Mouse (Mus musculus) embryo, embryonic 10.5 days (tissue): ENCODE measurements at regions not wholly inside any gene's neighbourhood (a gene's known extent, or its start where the extent isn't known, plus 50 kb on each side); places are given as distances from the start of the nearest gene placed in this dataset.

Experiments
- DNase-seq: peaks from one replicate; pipeline ENCODE4 v3.0.0-alpha.2; 2015; ENCODE audit warnings: low spot score

DNA sequence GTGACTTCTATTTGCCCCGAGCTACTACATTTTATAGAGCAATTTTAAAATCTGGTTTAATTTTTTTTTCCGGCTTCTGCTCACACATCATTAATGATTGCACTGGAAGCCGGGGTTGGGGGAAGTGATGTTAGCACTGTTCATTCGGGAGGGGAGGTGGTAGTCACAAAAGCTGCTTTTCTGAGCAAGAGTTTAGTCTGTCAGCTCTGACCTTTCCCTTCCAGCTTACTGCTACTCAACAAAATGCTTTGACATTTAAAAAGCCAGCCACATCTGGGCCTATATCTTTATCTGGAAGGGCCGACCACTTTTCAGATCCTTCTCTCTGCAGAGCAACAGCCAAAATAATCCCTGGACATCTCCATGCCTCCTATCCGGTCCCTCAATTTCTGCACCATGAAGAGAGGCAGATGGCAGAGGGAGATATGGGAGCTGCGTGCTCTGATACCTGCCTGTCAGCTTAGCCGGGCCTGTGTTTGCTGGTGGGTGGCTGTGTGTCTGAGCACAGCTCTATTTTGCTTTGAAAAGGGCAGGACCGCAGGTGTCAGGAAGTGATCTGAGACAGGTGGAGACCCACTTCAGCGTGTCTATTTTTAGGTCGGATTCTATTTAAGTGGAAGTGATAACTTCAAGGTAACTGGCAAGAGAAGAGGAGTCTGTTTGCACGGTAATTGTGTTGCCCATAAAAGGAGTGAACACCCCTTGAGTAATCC lies 63.1 kb downstream of the Kcnf1 start:
- no peak for DNase-seq

DNA sequence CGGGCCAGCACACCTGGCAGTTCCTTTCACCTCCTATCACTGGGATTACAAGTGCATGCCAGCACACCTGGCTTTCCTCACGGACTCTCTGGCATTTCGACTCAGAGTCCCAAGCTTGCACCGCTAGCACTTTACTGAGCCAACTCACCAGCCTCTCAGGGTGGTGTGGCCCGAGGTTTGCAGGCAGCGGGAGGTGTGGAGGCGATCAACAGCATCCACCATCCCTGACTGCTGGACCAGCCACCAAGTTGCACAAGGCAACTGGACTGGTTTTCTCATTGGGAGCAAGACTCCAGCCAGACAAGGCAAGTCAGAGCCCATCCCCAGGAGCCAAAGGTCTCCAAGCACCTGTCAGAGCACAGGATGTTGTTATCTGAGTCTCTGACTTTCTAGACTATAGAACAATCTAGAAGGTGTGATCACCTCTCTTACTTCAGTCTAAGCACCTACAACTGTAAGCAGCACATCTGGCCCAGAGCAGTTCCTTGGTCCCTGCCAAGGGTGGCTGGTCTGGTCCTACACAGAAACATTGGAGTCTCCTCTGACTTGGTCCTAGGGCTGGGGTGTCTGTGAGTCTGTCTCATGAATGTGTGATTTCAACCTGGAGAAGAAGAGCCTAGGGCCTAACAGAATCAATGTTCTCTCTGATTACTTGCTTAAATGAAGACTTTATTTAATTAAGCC lies 63.8 kb downstream of the Kcnf1 start:
- no peak for DNase-seq

DNA sequence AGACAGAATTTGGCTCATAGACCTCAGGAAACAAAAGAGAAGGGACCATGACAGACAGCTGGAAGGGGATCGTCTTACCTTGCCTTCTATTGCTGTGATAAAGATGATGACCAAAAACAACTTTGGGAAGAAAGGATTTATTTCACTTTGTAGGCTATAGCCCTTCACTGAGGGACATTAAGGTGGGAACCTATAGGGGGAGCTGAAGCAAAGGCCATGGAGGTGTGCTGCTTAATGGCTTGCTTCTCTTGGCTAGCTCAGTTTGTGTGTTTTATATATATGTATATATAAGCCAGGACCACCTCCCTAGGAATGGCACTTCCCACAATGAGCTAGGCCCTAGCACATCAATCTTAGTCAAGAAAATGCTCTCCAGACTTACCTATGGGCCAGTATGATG lies 70.5 kb downstream of the Kcnf1 start:
- DNase-seq = no peak

DNA sequence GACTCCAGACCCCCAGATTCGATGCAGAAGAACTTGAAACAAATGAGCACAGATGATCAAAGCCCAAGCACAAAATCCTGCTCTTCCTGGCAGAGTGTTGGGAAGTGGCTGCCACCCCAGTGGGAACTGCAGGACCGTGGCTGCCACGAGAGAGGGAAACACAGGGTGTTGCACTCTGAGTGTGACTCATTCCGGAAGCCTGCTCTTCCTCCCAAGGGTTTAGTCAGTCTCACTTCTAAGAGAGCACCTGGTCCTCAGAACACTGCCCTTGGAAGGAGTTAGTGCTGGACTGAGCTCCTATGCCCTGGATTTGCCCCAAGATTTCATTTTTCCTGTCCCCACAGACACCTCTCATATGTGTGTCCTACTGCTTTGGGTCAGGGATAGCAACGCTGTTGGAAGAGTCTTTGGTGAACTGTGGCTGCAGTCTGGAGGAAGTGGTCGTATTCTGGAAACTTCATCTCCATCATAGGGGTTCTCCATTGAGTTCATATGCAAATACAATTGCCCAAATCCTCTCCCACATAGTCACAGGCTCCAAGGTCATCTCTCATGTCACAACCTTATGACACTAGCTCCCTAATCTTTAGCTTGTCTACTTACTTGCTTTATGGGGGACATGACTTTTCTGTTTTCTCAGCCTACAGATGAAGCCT lies 71.5 kb downstream of the Kcnf1 start:
- DNase-seq = no peak

DNA sequence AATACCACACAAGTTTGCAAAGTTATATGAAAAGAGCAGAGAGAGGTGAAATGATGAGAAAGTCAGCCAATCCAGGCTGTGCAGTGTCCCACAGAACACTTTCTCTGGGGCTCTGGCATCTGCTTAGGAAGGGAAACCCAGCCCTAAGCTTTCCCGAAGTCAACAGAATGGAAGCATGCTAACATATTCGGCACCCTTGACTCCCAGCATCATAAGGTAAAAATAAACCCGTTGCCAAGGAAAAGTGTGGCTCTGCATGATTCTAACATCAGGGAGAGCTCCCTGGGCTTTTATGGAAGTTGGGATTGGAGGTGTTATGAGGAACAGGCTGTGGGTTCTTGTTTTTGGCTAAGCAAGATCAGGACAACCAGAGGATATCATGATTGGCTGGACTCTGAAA lies 74.8 kb downstream of the Kcnf1 start:
- no peak for DNase-seq

DNA sequence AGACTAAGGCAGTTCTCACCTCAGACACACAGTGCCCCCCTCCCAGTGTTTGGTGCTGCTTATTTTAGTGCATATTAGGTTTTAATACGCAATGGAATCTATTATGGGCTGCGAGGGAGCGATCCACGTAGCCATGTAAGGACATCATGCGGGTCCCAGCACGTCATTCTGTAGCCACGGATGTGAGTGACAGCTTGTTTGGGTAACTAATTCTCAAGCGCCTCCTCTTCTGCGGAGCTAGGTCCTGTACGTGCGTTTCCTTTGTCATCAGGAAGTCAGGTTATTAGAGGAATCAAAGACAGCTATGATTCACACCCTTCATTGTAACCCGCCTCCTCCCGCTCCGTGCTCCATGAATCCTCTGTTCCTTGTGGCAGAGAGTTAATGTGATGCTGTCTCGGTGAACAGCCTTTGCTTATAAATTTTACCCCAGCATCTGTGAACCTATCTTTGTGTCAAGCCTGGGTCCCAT lies 78.9 kb downstream of the Kcnf1 start:
- DNase-seq = peak; percentile 48

DNA sequence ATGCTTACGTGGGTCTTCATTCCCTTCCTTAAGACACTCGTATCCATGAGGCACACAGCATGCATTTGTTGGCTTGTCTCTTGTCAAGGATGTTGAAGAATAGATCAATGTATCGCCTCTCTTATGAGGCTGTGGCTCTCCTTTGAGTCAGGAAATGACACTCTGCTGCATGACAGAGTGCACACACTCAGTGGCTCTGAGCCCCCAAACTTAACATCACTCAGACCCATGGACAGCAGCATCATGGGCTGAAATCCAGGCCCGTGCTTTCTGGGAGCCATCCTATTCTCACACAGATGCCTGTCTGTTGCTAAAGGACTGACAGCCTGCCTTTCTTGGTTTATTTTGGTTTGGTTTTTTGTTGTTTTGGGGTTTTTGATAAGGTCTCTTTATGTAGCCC lies 81.9 kb downstream of the Kcnf1 start:
- DNase-seq = no peak

DNA sequence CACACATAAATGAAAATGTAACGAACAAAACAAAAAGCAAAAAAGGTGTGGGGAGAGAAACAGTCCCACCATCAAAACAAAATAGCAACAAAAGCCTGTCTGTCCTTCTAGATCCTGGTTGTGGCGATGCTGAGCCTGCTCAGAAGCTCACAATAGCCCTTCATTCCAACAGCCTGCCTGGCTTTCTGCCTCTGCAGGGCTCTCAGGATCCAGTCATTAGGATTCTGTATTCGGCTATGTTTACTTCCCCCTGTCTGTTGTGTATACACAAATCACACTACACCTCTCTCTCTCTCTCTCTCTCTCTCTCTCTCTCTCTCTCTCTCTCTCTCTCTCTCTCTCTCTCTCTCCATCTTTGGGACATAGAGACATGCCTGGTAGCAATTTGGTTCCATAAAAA lies 82.2 kb upstream of the 2410004P03Rik start:
- DNase-seq = no peak

DNA sequence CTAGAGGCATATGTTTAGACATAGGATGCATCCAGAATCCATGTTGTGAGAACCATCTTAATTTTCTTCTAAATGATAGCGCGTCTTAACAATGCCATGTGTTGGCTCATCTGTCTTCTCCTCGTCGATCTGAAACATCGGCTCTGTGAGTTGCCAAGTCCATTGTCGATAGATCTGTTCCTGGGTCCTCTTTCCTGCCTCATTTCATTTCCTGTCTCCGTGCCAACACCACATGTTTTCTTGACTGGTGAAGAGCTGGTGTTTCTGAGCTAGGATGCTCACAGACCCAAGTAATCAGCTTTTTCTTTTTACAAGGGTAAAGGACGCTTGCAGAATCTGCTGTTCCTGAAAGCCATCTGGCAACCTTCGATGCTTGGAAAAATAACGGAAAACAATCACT lies 79.5 kb upstream of the 2410004P03Rik start:
- DNase-seq = peak; percentile 17

DNA sequence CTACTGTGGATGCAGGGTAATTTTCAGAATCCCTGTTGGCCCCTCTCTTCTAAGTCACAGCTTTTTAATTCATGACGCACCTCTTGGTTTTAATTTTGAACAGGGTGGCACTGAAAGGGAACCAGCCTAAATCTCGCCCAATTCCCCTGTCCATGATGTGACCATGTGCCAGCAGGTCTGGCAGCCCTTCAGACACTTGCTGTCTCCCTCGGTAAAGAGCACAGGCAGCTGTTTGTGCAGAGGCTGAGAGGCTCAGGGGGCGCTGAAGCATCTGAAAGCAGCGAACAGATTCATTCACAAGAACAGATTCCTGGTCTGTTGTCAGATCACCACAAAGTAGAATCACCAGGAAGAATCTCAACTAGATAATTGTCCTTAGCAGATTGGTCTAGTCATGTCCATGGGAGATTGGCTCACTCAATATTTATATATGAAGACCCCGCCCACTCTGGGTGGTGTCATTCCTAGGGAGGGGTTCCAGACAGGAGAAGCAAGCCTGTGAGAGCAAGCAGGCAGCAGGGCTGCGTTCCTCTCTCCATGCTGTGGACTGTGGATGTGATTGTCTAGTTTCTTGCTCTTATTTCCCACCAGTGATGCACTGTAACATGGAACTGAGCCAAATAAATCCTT lies 78.3 kb upstream of the 2410004P03Rik start:
- DNase-seq = peak; percentile 44

DNA sequence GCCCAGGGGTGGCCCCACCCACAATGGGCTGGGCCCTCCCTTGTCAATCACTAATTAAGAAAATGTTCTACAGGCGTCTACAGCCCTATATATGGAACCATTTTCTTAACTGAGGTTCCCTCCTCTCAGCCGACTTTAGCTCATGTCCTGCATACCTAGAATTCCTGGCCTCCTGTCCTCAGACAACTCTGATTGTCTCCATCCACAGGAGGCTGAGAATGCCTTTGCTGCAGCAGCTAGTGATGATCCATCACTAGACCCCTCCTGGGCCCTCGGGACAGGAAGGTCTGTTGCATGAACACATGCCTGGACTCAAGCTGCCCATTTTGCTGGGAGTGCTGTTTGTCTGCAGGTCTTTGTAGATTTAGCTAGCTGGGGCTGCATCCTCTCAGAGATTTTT lies 75.9 kb upstream of the 2410004P03Rik start:
- peak; percentile 21 for DNase-seq

DNA sequence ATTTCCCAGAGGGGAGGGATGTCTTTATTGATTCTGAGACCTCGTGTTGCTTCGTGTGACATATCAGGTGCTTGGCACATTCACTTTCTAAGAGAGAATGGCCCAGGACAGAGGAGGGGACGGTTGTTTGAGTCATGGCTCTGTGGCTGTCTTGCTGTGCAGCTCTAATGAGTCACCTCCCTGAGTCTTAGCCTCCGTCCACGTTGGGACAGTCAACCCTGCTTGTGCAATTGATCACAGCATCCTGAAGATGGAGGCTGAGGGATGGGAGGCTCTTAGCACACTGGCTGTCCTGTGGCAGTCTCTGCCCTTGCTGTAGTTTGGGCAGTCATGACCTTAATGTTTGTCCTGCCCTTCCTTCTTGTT lies 73.7 kb upstream of the 2410004P03Rik start:
- DNase-seq = no peak

DNA sequence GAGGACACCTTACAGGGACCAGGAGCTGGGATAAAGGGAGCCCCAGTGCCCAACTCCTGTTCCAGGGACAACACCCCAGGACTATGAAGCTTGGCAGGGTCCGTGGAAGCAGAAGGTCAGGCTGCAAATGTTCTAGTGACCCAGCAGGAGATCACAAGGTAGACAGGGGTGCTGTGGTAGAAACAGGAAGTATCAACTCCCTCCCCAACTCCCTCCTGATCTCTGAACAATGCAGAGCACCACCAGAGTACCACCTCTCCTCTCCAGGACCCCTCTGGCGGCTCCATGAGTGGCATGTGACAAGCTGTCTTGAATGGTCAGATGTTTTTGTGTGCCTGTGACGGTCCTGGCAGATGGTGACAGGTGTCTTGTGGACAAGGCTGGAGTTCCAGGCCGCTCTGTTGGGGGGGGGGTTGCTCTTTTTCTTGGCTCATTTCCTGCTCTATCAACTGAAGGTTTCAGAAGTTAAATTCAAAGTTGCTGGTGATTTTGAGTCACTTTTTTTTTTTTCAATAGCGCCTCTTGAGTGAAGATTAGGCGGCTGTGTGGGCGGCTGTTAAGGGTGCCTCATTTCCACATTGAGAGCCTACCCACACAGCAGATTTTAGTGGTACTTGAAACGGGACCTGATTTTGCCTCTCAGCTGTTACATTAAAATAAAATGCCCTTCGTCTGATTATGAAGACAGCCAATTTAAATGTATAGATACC lies 73.1 kb upstream of the 2410004P03Rik start:
- no peak for DNase-seq

DNA sequence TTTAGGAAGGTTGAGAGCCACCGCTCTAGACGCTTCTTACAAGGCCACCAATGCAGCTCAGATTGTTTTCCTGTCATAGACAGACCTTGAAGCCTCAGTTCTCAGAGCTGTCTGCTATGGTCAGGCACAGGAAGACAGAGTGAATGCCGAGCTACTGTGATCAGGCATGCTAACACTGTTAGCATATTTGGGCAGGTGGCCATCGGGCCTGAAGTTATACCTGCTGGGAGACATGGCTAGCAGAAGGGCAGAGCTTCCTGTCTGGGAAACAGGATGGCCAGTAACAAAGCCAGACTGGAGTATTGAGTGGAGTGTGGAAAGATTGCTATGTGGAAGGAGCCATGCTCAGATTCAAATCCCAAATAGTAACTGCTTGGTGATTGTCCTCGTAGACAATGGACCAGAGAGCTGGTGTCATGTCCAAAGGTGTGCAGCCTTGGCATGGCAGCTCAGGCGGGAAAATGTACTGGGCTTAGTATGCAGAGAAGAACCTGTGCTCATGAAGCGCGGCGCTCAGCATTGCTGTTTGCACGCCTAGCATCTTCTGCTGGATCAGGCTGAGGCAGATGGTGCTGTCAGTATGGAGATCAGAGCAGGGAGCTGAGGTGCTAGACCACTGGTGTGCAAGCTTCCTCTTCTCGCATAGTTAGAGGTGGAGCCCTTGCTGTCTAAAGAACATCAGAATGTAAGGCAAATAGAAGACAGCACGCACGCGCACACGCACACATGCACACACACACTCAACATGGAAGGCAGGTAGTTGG lies 60.3 kb upstream of the 2410004P03Rik start:
- no peak for DNase-seq

DNA sequence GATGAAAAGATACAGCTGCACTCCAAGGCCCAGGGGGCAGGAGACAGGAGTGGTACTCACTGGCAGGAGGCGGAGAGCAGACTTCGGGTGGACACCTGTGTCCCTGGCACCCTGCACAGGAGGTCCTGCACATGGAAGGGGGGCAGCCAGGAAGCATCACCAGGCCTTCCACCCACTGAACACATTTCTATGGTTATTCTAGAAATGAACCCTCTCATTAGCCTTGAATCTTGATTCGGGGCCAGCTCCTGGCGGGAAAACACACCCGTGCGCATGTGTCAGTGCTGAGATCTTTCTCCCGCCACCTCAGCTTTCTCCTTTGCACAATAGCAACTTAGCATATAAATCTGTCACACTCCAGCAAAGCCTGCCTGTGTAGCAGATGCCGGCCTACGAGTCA lies 58.3 kb upstream of the 2410004P03Rik start:
- DNase-seq = no peak

DNA sequence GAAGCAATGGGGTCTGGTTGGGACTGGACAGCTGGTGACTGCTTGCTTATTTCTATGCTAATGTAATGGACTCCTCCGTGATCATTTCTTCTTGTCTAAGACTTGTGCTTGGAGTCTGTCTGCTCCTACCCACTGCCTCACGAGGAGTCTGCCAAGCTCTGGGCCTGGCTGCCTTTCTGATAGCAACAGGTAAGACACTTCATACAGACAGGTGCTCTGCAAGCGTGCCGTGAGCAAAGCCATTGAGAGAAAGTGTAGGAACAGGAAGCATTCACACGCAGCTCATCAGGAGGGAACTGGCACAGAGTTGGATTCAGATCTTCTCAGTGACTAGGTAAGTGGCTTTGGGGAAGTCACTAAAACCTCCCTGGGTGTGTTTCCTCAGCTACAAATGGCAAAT lies 57.6 kb upstream of the 2410004P03Rik start:
- DNase-seq = no peak

DNA sequence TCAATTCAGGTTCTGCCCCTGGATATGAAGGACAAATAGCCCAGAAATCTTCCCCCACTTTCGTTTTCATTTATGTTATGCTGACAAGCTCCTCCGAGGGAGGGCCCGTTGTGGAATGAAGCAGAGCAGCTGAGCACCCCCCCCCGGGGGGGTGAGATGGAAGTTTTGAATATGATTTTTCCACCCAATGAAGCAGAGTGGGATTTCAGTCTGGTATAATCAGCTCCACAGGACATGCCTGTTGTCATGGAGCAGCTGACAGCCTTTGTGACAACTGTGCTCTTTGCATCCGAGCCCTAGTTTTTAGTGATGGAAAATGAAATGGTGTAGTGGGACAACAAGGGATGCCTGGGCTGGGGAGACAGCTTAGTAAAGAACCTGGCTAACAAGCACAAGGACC lies 52.4 kb upstream of the 2410004P03Rik start:
- DNase-seq = no peak
